Mouse (Mus musculus): Measurements from ENCODE around the gene Myh11. TPM values are rescaled to one million over a fixed set of nuclear protein-coding genes. Genes with fewer than 3 reads are reported as not detected.
"Not testable (repeated sequence)": the region's sequence is repeated elsewhere in the genome, so short reads cannot be mapped to it uniquely, and the experiment has no call there.

Gene Myh11
- polyA plus RNA-seq, 1 experiment = 0.21 TPM

DNA sequence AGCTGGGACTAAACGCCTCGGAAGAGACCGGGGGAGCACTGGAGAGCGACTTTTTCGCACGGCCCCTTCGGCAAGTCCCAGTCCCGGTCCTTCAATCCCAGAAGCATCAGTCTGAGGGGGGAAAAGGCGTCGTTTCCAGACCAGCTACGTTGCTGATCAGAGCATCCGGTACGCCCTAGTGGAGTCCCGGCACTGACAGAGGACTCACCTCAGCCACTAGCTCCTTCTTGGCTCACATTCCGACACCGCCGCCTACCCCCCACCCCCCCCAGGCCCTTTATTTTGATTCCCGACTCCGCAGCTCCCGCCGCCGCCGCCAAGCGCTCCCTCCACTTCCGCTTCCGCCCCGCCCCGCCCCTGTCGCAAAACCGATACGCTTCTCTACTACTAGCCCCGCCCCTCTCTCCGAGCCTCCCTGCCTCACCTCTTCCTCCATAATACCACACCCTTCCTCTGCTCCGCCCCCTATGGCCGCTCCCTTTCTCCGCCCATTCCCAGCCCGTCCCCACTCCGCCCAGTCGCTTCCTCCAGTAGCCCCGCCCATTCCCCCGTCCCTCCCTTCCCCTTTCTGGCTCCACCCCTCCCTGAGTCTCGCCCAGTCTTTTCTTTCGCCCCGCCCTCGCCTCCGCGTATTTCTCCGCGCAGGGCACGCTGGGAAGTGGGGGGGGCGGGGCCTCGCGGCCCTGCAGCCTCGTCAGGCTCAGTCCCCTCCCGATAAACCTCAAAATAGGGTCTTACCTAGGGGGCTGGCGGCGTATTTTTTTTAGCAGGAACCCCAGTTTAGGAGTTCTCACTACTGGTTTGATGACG is 132.0 kb downstream of the Myh11 start:
- peak overlapping the region; percentile 77 for H3K9ac ChIP-seq (ENCODE audit: low read depth, poor library complexity, severe bottlenecking)
- H3K9me3 ChIP-seq (replicated peaks; ENCODE audit: control insufficient read depth, insufficient read depth, low read length, poor library complexity, severe bottlenecking) = no peaks in the 10 kb centered on the region
- no peaks in the 10 kb centered on the region for H3K27me3 ChIP-seq (ENCODE audit: control insufficient read depth, insufficient read depth, low read length, poor library complexity, severe bottlenecking)
- peak overlapping the region; percentile 92 for H3K4me3 ChIP-seq (ENCODE audit: low read depth, low read length)
- H3K27ac ChIP-seq (ENCODE audit: insufficient read depth, low read length) = peak overlapping the region; percentile 95
- TF ChIP-seq POLR2A (IDR thresholded peaks at IDR 0.05; ENCODE audit: insufficient read depth, low read length) (peak; percentile 59), EP300 (IDR thresholded peaks at IDR 0.05; ENCODE audit: insufficient read depth, low read depth, low read length) (peak; percentile 17; the same call in 1 of the 2 replicates), CTCF (IDR thresholded peaks at IDR 0.05; ENCODE audit: low read depth, low read length) (no peak)
- H3K36me3 ChIP-seq (ENCODE audit: control insufficient read depth, insufficient read depth, low read length, poor library complexity, severe bottlenecking) = no peaks in the 10 kb centered on the region; the same call in 1 of the 2 replicates
- no peaks in the 10 kb centered on the region for H3K4me1 ChIP-seq (ENCODE audit: control insufficient read depth, insufficient read depth, low read length)

DNA sequence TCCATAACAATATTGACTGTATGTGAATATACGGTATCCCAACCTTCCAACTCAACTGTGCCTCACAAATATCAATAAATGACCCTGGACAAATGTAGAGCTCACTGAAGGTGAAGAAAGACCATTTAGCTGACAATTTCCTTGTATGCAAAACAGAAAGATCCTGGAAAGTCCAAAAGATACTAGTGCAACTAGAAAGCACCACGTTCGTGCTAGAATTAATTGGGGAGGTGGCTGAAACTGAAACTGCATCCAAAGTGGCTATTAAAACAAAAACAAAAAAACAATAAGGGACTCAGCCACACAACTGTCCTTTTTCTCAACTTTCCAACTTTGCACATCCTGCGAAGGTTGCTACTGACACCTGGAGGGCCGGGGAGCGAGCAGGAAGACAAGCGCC is 132.6 kb downstream of the Myh11 start:
- no peaks in the 10 kb centered on the region for H3K9me3 ChIP-seq (replicated peaks; ENCODE audit: control insufficient read depth, insufficient read depth, low read length, poor library complexity, severe bottlenecking)
- H3K27me3 ChIP-seq (ENCODE audit: control insufficient read depth, insufficient read depth, low read length, poor library complexity, severe bottlenecking) = no peaks in the 10 kb centered on the region
- TF ChIP-seq CTCF (IDR thresholded peaks at IDR 0.05; ENCODE audit: low read depth, low read length) (no peak), EP300 (IDR thresholded peaks at IDR 0.05; ENCODE audit: insufficient read depth, low read depth, low read length) (no peak), POLR2A (IDR thresholded peaks at IDR 0.05; ENCODE audit: insufficient read depth, low read length) (no peak)
- peak overlapping the region; percentile 92 for H3K4me3 ChIP-seq (ENCODE audit: low read depth, low read length)
- H3K36me3 ChIP-seq (ENCODE audit: control insufficient read depth, insufficient read depth, low read length, poor library complexity, severe bottlenecking) = peaks cover 3% of the 10 kb centered on the region
- peak overlapping the region; percentile 73 for H3K9ac ChIP-seq (ENCODE audit: low read depth, poor library complexity, severe bottlenecking)
- no peaks in the 10 kb centered on the region for H3K4me1 ChIP-seq (ENCODE audit: control insufficient read depth, insufficient read depth, low read length)
- peak overlapping the region; percentile 36 for H3K27ac ChIP-seq (ENCODE audit: insufficient read depth, low read length)

DNA sequence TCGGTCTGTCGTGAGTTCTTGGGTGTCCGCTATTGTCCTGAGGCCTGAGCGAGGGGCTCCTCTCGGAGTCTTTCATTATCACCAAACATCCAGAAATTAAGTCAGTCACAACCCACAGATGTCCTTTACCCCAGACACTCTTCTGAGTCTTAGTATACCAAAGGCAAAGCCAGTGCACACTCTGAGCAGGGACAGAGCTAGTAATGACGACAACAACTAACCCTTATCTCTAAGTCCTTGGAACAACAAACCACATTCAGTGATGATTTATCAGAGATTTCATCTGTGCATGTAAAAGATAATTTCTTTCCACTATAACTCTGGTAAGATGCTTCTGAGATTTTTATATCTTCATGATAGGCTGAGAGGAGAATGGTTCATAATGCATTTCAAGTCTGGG is 134.9 kb downstream of the Myh11 start:
- no peaks in the 10 kb centered on the region for H3K9me3 ChIP-seq (replicated peaks; ENCODE audit: control insufficient read depth, insufficient read depth, low read length, poor library complexity, severe bottlenecking)

DNA sequence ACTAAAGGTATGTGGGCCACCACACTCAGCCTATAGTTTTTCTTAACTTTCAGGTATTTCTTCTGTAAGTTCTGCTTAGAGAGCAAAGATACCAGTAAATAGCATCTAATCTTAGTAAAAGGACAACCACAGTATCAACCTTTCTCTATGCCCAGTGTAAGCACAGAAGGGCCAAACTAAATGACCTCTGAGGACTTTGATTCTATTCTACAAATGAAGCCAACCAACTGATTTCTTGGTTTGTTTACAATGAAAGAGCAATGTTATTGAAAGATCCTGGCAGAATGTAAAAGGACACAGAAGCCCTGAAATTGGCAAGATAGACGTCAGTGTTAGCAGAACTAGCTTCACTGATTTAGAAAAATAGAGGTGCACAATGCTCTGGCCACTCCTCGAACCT is 135.5 kb downstream of the Myh11 start:
- not testable (repeated sequence) for H3K4me1 ChIP-seq (ENCODE audit: control insufficient read depth, insufficient read depth, low read length); H3K9me3 ChIP-seq (replicated peaks; ENCODE audit: control insufficient read depth, insufficient read depth, low read length, poor library complexity, severe bottlenecking); H3K27me3 ChIP-seq (ENCODE audit: control insufficient read depth, insufficient read depth, low read length, poor library complexity, severe bottlenecking); H3K27ac ChIP-seq (ENCODE audit: insufficient read depth, low read length); H3K9ac ChIP-seq (ENCODE audit: low read depth, poor library complexity, severe bottlenecking); H3K4me3 ChIP-seq (ENCODE audit: low read depth, low read length)
- peaks cover 19% of the 10 kb centered on the region for H3K36me3 ChIP-seq (ENCODE audit: control insufficient read depth, insufficient read depth, low read length, poor library complexity, severe bottlenecking)

More for the DNA sequence above, 134.9 kb downstream of the Myh11 start:
- no peaks in the 10 kb centered on the region for H3K27me3 ChIP-seq (ENCODE audit: control insufficient read depth, insufficient read depth, low read length, poor library complexity, severe bottlenecking)
- TF ChIP-seq POLR2A (IDR thresholded peaks at IDR 0.05; ENCODE audit: insufficient read depth, low read length) (no peak), CTCF (IDR thresholded peaks at IDR 0.05; ENCODE audit: low read depth, low read length) (no peak), EP300 (IDR thresholded peaks at IDR 0.05; ENCODE audit: insufficient read depth, low read depth, low read length) (no peak)
- no peak overlapping the region for H3K9ac ChIP-seq (ENCODE audit: low read depth, poor library complexity, severe bottlenecking)
- H3K36me3 ChIP-seq (ENCODE audit: control insufficient read depth, insufficient read depth, low read length, poor library complexity, severe bottlenecking) = peaks cover 17% of the 10 kb centered on the region
- no peaks in the 10 kb centered on the region for H3K4me1 ChIP-seq (ENCODE audit: control insufficient read depth, insufficient read depth, low read length)
- no peak overlapping the region for H3K27ac ChIP-seq (ENCODE audit: insufficient read depth, low read length)
- no peak overlapping the region for H3K4me3 ChIP-seq (ENCODE audit: low read depth, low read length)

DNA sequence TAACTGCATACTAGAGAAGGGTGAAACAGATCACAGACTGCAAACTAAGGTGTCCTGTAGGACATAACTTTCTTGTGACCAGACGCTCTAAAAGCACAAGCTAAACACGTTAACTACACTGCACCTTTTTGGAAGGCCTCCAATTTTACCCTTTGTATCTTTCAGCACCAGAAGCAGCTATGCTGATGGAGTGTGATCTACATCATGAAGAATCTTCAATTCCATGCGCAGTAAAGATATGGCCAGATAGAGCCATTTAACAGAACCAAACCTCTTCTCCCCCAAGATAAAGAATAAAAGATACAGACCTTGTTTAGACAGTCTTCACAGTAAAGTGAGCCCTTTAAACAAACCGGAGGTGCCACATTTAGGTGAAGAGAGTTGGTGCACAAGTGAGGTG is 139.5 kb downstream of the Myh11 start:
- no peaks in the 10 kb centered on the region for H3K27me3 ChIP-seq (ENCODE audit: control insufficient read depth, insufficient read depth, low read length, poor library complexity, severe bottlenecking)
- no peak overlapping the region for H3K4me3 ChIP-seq (ENCODE audit: low read depth, low read length)
- H3K9me3 ChIP-seq (replicated peaks; ENCODE audit: control insufficient read depth, insufficient read depth, low read length, poor library complexity, severe bottlenecking) = no peaks in the 10 kb centered on the region
- H3K9ac ChIP-seq (ENCODE audit: low read depth, poor library complexity, severe bottlenecking) = no peak overlapping the region
- no peak for TF ChIP-seq POLR2A (IDR thresholded peaks at IDR 0.05; ENCODE audit: insufficient read depth, low read length)
- no peak for TF ChIP-seq EP300 (IDR thresholded peaks at IDR 0.05; ENCODE audit: insufficient read depth, low read depth, low read length)
- no peak for TF ChIP-seq CTCF (IDR thresholded peaks at IDR 0.05; ENCODE audit: low read depth, low read length)
- H3K36me3 ChIP-seq (ENCODE audit: control insufficient read depth, insufficient read depth, low read length, poor library complexity, severe bottlenecking) = peaks cover 35% of the 10 kb centered on the region
- H3K27ac ChIP-seq (ENCODE audit: insufficient read depth, low read length) = no peak overlapping the region
- no peaks in the 10 kb centered on the region for H3K4me1 ChIP-seq (ENCODE audit: control insufficient read depth, insufficient read depth, low read length)

DNA sequence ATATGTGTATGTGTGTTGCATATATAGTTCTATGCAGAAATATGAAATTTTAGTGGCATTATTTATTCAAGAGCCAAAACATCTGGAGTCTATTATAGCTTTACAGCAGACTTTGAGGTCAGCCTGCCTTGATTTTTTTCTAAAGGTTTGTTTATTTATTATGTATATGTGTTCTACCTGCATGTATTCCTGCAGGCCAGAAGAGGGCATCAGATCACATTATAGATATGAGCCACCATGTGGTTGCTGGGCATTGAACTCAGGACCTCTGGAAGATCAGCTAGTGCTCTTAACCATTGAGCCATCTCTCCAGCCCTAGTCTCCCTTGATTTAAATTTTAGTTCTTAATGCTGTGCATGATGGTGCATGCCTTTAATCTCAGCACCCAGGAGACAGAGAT is 143.5 kb downstream of the Myh11 start:
- peaks cover 44% of the 10 kb centered on the region for H3K36me3 ChIP-seq (ENCODE audit: control insufficient read depth, insufficient read depth, low read length, poor library complexity, severe bottlenecking)
- H3K27me3 ChIP-seq (ENCODE audit: control insufficient read depth, insufficient read depth, low read length, poor library complexity, severe bottlenecking) = no peaks in the 10 kb centered on the region
- no peak overlapping the region for H3K9ac ChIP-seq (ENCODE audit: low read depth, poor library complexity, severe bottlenecking)
- no peak overlapping the region for H3K27ac ChIP-seq (ENCODE audit: insufficient read depth, low read length)
- H3K9me3 ChIP-seq (replicated peaks; ENCODE audit: control insufficient read depth, insufficient read depth, low read length, poor library complexity, severe bottlenecking) = no peaks in the 10 kb centered on the region
- TF ChIP-seq EP300 (IDR thresholded peaks at IDR 0.05; ENCODE audit: insufficient read depth, low read depth, low read length) = no peak
- no peak for TF ChIP-seq POLR2A (IDR thresholded peaks at IDR 0.05; ENCODE audit: insufficient read depth, low read length)
- no peak for TF ChIP-seq CTCF (IDR thresholded peaks at IDR 0.05; ENCODE audit: low read depth, low read length)
- H3K4me1 ChIP-seq (ENCODE audit: control insufficient read depth, insufficient read depth, low read length) = no peaks in the 10 kb centered on the region
- no peak overlapping the region for H3K4me3 ChIP-seq (ENCODE audit: low read depth, low read length)

Other genes with a start within 250 kb of the Myh11 start
- gene Nde1, start 128.1 kb downstream of the Myh11 start, polyA plus RNA-seq (2011; ENCODE audit: insufficient read depth, insufficient read length, low read depth, missing spikeins) = 126 and 129 TPM in 2 replicates
- gene Marf1, start 128.0 kb downstream of the Myh11 start, polyA plus RNA-seq (2011; ENCODE audit: insufficient read depth, insufficient read length, low read depth, missing spikeins) = 68.6 and 72.3 TPM in 2 replicates
- gene Fopnl, start 26.0 kb upstream of the Myh11 start, polyA plus RNA-seq (2011; ENCODE audit: insufficient read depth, insufficient read length, low read depth, missing spikeins) = 39.6 and 45.1 TPM in 2 replicates
- 69.5 and 72.4 TPM in 2 replicates for gene Abcc1, start 70.2 kb upstream of the Myh11 start, polyA plus RNA-seq (2011; ENCODE audit: insufficient read depth, insufficient read length, low read depth, missing spikeins)

Measured in ES-Bruce4 (cell line).